Mouse (Mus musculus) cortical plate, adult 2 months (tissue): Measurements from ENCODE around the gene Pola2.

Source experiments
- CTCF ChIP-seq: fragments of 200-500 bp; IDR thresholded peaks from 2 replicates; pipeline ENCODE4 v1.5.1; 2011; ENCODE audit warnings: mild to moderate bottlenecking, control low read depth, low read length; ENCODE audit not compliant: insufficient read depth; ENCODE audit errors: extremely low read depth
- POLR2A ChIP-seq: fragments of 200-500 bp; IDR thresholded peaks from 2 replicates; pipeline ENCODE4 v1.6.1; 2011; ENCODE audit warnings: mild to moderate bottlenecking, low read length, control low read depth; ENCODE audit not compliant: insufficient read depth; ENCODE audit errors: extremely low read depth

DNA sequence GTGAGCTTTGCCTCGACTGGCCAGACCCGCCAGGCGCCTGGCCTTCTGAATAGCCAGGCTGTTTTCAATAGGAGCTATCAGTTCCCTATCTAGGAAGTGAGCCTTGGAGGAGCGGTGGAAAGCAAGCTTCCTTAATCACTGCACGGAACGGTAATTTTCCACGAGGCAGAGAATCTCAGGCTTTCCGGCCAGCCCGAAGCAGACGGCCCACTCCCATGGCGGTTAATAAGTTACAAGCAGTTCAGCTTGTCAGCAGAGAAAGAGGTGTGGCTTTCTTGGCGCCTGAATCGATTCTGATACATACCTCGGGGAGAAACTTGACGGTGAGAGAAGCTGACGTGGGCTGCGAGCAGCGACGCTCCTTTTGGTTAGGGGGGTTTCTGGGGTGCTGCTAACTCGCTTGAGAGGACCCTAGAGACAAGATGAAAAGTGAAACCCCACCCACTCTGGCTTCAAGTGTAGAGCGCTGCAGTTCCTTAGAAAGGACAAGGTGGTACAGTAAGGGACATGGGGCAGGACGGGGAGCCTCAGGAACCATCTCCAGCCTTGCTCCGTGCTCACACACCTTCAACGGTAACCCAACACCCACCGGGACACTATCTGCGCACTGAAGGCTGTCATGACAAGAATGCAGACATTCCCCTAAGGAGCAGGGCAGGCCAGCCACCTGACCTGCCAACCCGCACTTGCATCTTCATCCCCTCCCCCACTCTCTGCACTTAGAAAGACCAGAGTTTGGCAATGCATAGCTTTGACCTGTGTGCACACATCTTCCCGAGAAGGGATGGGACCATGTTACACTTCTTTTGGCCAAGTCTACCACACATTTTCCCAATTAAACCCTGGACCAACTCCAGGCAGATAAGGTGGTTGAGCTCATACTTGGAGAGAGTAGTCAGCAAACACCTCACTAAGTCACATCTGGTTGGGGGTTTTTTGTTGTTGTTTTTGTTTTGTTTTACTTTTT is 8.0 kb downstream of the Pola2 start:
- TF ChIP-seq CTCF (no peak), POLR2A (no peak)
